Mouse (Mus musculus) gastrocnemius, adult 2 months (tissue): ENCODE measurements around the gene Cdcp2. TPM values are rescaled to one million over a fixed set of nuclear protein-coding genes. Genes with fewer than 3 reads are reported as not detected.

ENCODE experiments used
- DNase-seq: peaks from one replicate; pipeline ENCODE4 v3.0.0; 2022
- H3K27ac ChIP-seq: fragments of 200-600 bp; 2 replicates; pipeline ENCODE4 v1.8.1; 2022; ENCODE audit warnings: mild to moderate bottlenecking
- H3K4me3 ChIP-seq: fragments of 200-600 bp; 2 replicates; pipeline ENCODE4 v1.8.1; 2022; ENCODE audit warnings: mild to moderate bottlenecking, moderate library complexity
- CTCF ChIP-seq: fragments of 200-600 bp; IDR thresholded peaks from 2 replicates; pipeline ENCODE4 v1.8.1; 2022; ENCODE audit warnings: antibody characterized with exemption, mild to moderate bottlenecking, moderate library complexity
- intact Hi-C: fragments of 180-260 bp; cut with DNase I; formaldehyde crosslinking; loops from one replicate; pipeline ENCODE4 v1.15.1; 2025
- total RNA-seq, 2 experiments: library from RNA; stranded (reverse); gene quantifications; 2 replicates each; pipeline ENCODE4 v1.2.3; 2021

Cdcp2 gene
- total RNA-seq, 2 experiments from 2014 or later: not detected

- peak; percentile 8; the same call in 1 of the 2 replicates for TF ChIP-seq CTCF
- H3K27ac ChIP-seq: peak overlapping the region; percentile 96
- peak overlapping the region; percentile 95 for H3K4me3 ChIP-seq
- intact Hi-C loops: loop anchor here (2.0 to 5.0 kb wide), 3 partner anchors 95 to 228 kb away; no protein-coding TSS in a partner anchor
- DNase-seq: peak; percentile 78
These were observed 29.4 kb upstream of the Cdcp2 start for GRCm38 (mm10) chr4:107067151-107067840.

- no peak for TF ChIP-seq CTCF
- H3K4me3 ChIP-seq: no peak overlapping the region
- no peak overlapping the region for H3K27ac ChIP-seq
- no peak for DNase-seq
- intact Hi-C loops: no loop called here
These were observed 24.3 kb upstream of the Cdcp2 start for GRCm38 (mm10) chr4:107072343-107072742.

- no peak for DNase-seq
These were observed 21.2 kb upstream of the Cdcp2 start for GRCm38 (mm10) chr4:107075456-107075855.

GRCm38 (mm10) chr4:107078894-107079293 lies 17.8 kb upstream of the Cdcp2 start:
- no peak overlapping the region for H3K4me3 ChIP-seq
- no peak for DNase-seq
- intact Hi-C loops: no loop called here
- H3K27ac ChIP-seq: no peak overlapping the region
- no peak for TF ChIP-seq CTCF

More at GRCm38 (mm10) chr4:107075456-107075855, 21.2 kb upstream of the Cdcp2 start:
- Histone ChIP-seq H3K4me3 (no peak overlapping the region), H3K27ac (no peak overlapping the region)
- intact Hi-C loops: no loop called here
- no peak for TF ChIP-seq CTCF

- Histone ChIP-seq H3K27ac (no peak overlapping the region), H3K4me3 (no peak overlapping the region)
- TF ChIP-seq CTCF: no peak
- intact Hi-C loops: no loop called here
- DNase-seq: no peak
These were observed 17.0 kb upstream of the Cdcp2 start for GRCm38 (mm10) chr4:107079716-107080115.

GRCm38 (mm10) chr4:107082185-107082584 lies 14.5 kb upstream of the Cdcp2 start:
- TF ChIP-seq CTCF: no peak
- DNase-seq: no peak
- intact Hi-C loops: no loop called here
- Histone ChIP-seq H3K4me3 (no peak overlapping the region), H3K27ac (no peak overlapping the region)

- intact Hi-C loops: no loop called here
These were observed 13.6 kb upstream of the Cdcp2 start for GRCm38 (mm10) chr4:107083126-107083525.

GRCm38 (mm10) chr4:107084343-107084742 lies 12.3 kb upstream of the Cdcp2 start:
- DNase-seq: no peak
- H3K4me3 ChIP-seq: no peak overlapping the region
- intact Hi-C loops: no loop called here
- TF ChIP-seq CTCF: no peak
- no peak overlapping the region for H3K27ac ChIP-seq

More at GRCm38 (mm10) chr4:107083126-107083525, 13.6 kb upstream of the Cdcp2 start:
- DNase-seq: no peak
- H3K4me3 ChIP-seq: no peak overlapping the region
- no peak overlapping the region for H3K27ac ChIP-seq
- TF ChIP-seq CTCF: no peak

- intact Hi-C loops: no loop called here
- H3K27ac ChIP-seq: no peak overlapping the region
- no peak for TF ChIP-seq CTCF
- H3K4me3 ChIP-seq: no peak overlapping the region
- peak; percentile 44 for DNase-seq
These were observed 11.8 kb upstream of the Cdcp2 start for GRCm38 (mm10) chr4:107084858-107085257.

- TF ChIP-seq CTCF: no peak
- intact Hi-C loops: no loop called here
- no peak for DNase-seq
- Histone ChIP-seq H3K4me3 (no peak overlapping the region), H3K27ac (no peak overlapping the region)
These were observed 5.0 kb upstream of the Cdcp2 start for GRCm38 (mm10) chr4:107091696-107092095.

GRCm38 (mm10) chr4:107094484-107095187 lies 2.1 kb upstream of the Cdcp2 start:
- H3K27ac ChIP-seq: no peak overlapping the region
- no peak for DNase-seq
- intact Hi-C loops: no loop called here
- no peak for TF ChIP-seq CTCF
- H3K4me3 ChIP-seq: no peak overlapping the region

- TF ChIP-seq CTCF: no peak
- DNase-seq: no peak
- H3K27ac ChIP-seq: no peak overlapping the region
- intact Hi-C loops: no loop called here
- no peak overlapping the region for H3K4me3 ChIP-seq
These were observed 648 bp upstream of the Cdcp2 start for GRCm38 (mm10) chr4:107096043-107096442.

- TF ChIP-seq CTCF: no peak
- intact Hi-C loops: no loop called here
- DNase-seq: no peak
- no peak overlapping the region for H3K4me3 ChIP-seq
- H3K27ac ChIP-seq: no peak overlapping the region
These were observed 1.2 kb downstream of the Cdcp2 start for GRCm38 (mm10) chr4:107097871-107098270.
